ENCODE assay signal across 1 mouse cellular context in the genomic region with DNA sequence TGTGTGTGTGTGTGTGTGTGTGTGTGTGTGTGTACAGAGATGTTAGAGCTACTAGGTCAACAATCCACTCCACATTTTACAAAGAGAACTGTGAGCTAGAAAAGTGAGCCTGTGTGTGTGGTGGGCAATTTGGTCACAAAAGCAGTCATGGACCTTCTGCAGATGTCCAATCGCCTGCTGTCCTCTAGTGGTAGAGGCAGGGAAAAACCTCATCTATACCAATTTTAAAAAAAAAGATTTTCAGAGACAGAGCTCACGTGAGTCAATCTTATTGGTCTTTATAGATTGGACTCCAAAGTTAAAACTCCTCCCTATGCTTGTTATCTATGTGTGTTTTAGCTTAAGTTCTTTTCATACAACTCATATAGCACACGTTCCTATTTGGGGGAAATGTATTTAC.
TF ChIP-seq lines count a peak whose summit lies in the region.

No protein-coding gene starts in this region.

TF ChIP-seq in CH12.LX, 34 proteins besides CTCF, POLR2A, EP300 and RAD21 (continued from another document):
- 0 out of 2 replicates have a peak, but pooled peaks have one; percentile 32 for TF ChIP-seq JUND (conservative IDR thresholded peaks at IDR 0.05; ENCODE audit: low read depth, low read length)
- no peak for TF ChIP-seq JUN (IDR thresholded peaks at IDR 0.05; ENCODE audit: insufficient read depth, low read depth, low read length)
- TF ChIP-seq SMC3 (IDR thresholded peaks at IDR 0.05; ENCODE audit: low read depth, low read length): peak; percentile 97
- no peak for TF ChIP-seq ZMIZ1 (IDR thresholded peaks at IDR 0.05; ENCODE audit: low read depth, low read length)
TF ChIP-seq in CH12.LX: peak in this region for 10.
